10 mouse cellular contexts compared by ENCODE assay signal in genomic region chr5:122514127-122514521, GRCm38 (mm10). TPM values are rescaled to one million over a fixed set of nuclear protein-coding genes. Genes with fewer than 3 reads are reported as not detected.
DNase-seq lines count a peak whose midpoint lies in the region; ATAC-seq and TF ChIP-seq lines count a peak whose summit lies in the region.
"Had no signal": no experiment of that assay in that cellular context is flagged by ENCODE, and none has a peak within 500 bp of the region (broad histone marks: within the 10 kb centered on the region; RNA-seq: fewer than 3 reads in every experiment).

No protein-coding gene starts in this region.

- H3K36me3 ChIP-seq in heart, embryonic 13.5 days: no peaks in the 10 kb centered on the region
- peaks cover 0 to 5% of the 10 kb centered on the region in 2 experiments; a peak in 2 of 4 replicates for H3K36me3 ChIP-seq in MEL (ENCODE audit: control insufficient read depth in 1 of 2, insufficient read depth in 2 of 2, low read length in 2 of 2)
- H3K36me3 ChIP-seq in heart, postnatal 0 days (replicated peaks; ENCODE audit: control insufficient read depth, insufficient read depth, low read length): no peaks in the 10 kb centered on the region
- H3K36me3 ChIP-seq in midbrain, embryonic 11.5 days (ENCODE audit: control insufficient read depth, insufficient read depth, low read length): peaks cover 2% of the 10 kb centered on the region; the same call in 1 of the 2 replicates

- no peak for DNase-seq in heart, postnatal 36 days
- DNase-seq in MEL (ENCODE audit: low read depth, low spot score): peak; percentile 63
- DNase-seq in heart, postnatal 0 days (ENCODE audit: low spot score): no peak
- no peak for DNase-seq in midbrain, embryonic 11.5 days (ENCODE audit: low spot score, missing footprints)
- no peak for DNase-seq in cerebellum, postnatal 25 days
- DNase-seq in ovary, postnatal 14 days (ENCODE audit: low spot score): no peak
- DNase-seq in thymus, adult 18-20 months: no peak
- DNase-seq: adrenal gland, postnatal 14 days; gastrocnemius, postnatal 36 days had no signal

- H3K79me2 ChIP-seq in MEL (ENCODE audit: control insufficient read depth, insufficient read depth, low read length, poor library complexity): no peaks in the 10 kb centered on the region

- TF ChIP-seq RAD21 in MEL (IDR thresholded peaks at IDR 0.05; ENCODE audit: low read depth, low read length): no peak

- H3K9ac ChIP-seq in heart, embryonic 13.5 days: peak overlapping the region; percentile 52; the same call in 1 of the 2 replicates
- peak overlapping the region; percentile 36 for H3K9ac ChIP-seq in MEL (ENCODE audit: control insufficient read depth, low read depth, low read length, poor library complexity, severe bottlenecking)
- H3K9ac ChIP-seq in heart, postnatal 0 days (replicated peaks; ENCODE audit: low read depth, low read length): 0 out of 2 replicates have a peak overlapping the region, but pooled peaks have one; percentile 19
- peak overlapping the region; percentile 33; the same call in 1 of the 2 replicates for H3K9ac ChIP-seq in midbrain, embryonic 11.5 days (ENCODE audit: low read length)

- peaks cover 80% of the 10 kb centered on the region for H3K4me1 ChIP-seq in heart, embryonic 13.5 days
- peaks cover 3 to 12% of the 10 kb centered on the region in 2 experiments; a peak in 3 of 4 replicates for H3K4me1 ChIP-seq in MEL (ENCODE audit: control insufficient read depth in 1 of 2, insufficient read depth in 2 of 2, low read length in 2 of 2)
- peaks cover 66% of the 10 kb centered on the region for H3K4me1 ChIP-seq in heart, postnatal 0 days (ENCODE audit: control insufficient read depth, insufficient read depth)
- peaks cover 12% of the 10 kb centered on the region for H3K4me1 ChIP-seq in midbrain, embryonic 11.5 days (ENCODE audit: control insufficient read depth, insufficient read depth, low read length)

- no peak for ATAC-seq in heart, embryonic 13.5 days (ENCODE audit: extremely low read depth, insufficient number of reproducible peaks, low FRiP score, low TSS enrichment)
- no peak for ATAC-seq in heart, postnatal 0 days (ENCODE audit: insufficient read depth, low read depth)
- no peak for ATAC-seq in midbrain, embryonic 11.5 days (ENCODE audit: low FRiP score)

- intact Hi-C loops in heart, postnatal 36 days (cut with DNase I): no loop called here

- TF ChIP-seq EP300 in MEL (IDR thresholded peaks at IDR 0.05; ENCODE audit: low read depth in 1 of 2, low read length in 2 of 2): 0 out of 4 replicates have a peak, but pooled peaks of 1 of the 2 experiments have one; percentile 4
- no peak for TF ChIP-seq EP300 in heart, postnatal 0 days (IDR thresholded peaks at IDR 0.05; ENCODE audit: low read depth)

- no peaks in the 10 kb centered on the region for H3K27me3 ChIP-seq in heart, embryonic 13.5 days (replicated peaks)
- no peaks in the 10 kb centered on the region for H3K27me3 ChIP-seq in MEL (ENCODE audit: control insufficient read depth in 1 of 2, insufficient read depth in 2 of 2, low read length in 2 of 2)
- H3K27me3 ChIP-seq in heart, postnatal 0 days (ENCODE audit: control insufficient read depth, insufficient read depth, low read length): no peaks in the 10 kb centered on the region
- H3K27me3 ChIP-seq in midbrain, embryonic 11.5 days (ENCODE audit: control insufficient read depth, insufficient read depth, low read length): no peaks in the 10 kb centered on the region

- peak overlapping the region; percentile 42 for H3K4me2 ChIP-seq in heart, embryonic 13.5 days
- peak overlapping the region; percentile 35; the same call in 1 of the 2 replicates for H3K4me2 ChIP-seq in heart, postnatal 0 days (ENCODE audit: low read depth, low read length)
- peak overlapping the region; percentile 23 for H3K4me2 ChIP-seq in midbrain, embryonic 11.5 days

- no peak for TF ChIP-seq POLR2A in MEL (IDR thresholded peaks at IDR 0.05; ENCODE audit: control insufficient read depth in 1 of 2, insufficient read depth in 1 of 2, low read depth in 1 of 2, low read length in 2 of 2, poor library complexity in 1 of 2)

- 0 out of 2 replicates have a peak overlapping the region, but pooled peaks have one; percentile 8 for H3K4me3 ChIP-seq in heart, embryonic 13.5 days
- peak overlapping the region; percentile 47 to 66 for H3K4me3 ChIP-seq in MEL (ENCODE audit: control insufficient read depth in 1 of 2, insufficient read depth in 1 of 2, low read depth in 2 of 2, low read length in 2 of 2)
- H3K4me3 ChIP-seq in heart, postnatal 0 days (ENCODE audit: low read depth, low read length): no peak overlapping the region
- no peak overlapping the region for H3K4me3 ChIP-seq in midbrain, embryonic 11.5 days (ENCODE audit: low read depth, low read length)

- WGBS in heart, embryonic 13.5 days: 40% methylated on average over 8 of the region's 8 CpGs
- whole genome bisulfite sequencing in heart, postnatal 0 days: 39% methylated on average over 8 of the region's 8 CpGs
- WGBS in midbrain, embryonic 11.5 days: 9% methylated on average over 8 of the region's 8 CpGs

- H3K9me3 ChIP-seq in heart, embryonic 13.5 days: no peaks in the 10 kb centered on the region
- no peaks in the 10 kb centered on the region for H3K9me3 ChIP-seq in MEL (replicated peaks; ENCODE audit: insufficient read depth, low read length)
- no peaks in the 10 kb centered on the region for H3K9me3 ChIP-seq in heart, postnatal 0 days (replicated peaks; ENCODE audit: control insufficient read depth, low read length)
- no peaks in the 10 kb centered on the region for H3K9me3 ChIP-seq in midbrain, embryonic 11.5 days (ENCODE audit: control insufficient read depth, low read length)

- no peak for TF ChIP-seq CTCF in MEL (IDR thresholded peaks at IDR 0.05 in 2 of 3, conservative IDR thresholded peaks at IDR 0.05 in 1 of 3; ENCODE audit: control insufficient read depth in 1 of 3, insufficient read depth in 1 of 3, low read depth in 2 of 3, low read length in 3 of 3, poor library complexity in 1 of 3, severe bottlenecking in 1 of 3)
- TF ChIP-seq CTCF in heart, postnatal 0 days (IDR thresholded peaks at IDR 0.05; ENCODE audit: low read depth): no peak

- peak overlapping the region; percentile 48; the same call in 1 of the 2 replicates for H3K27ac ChIP-seq in heart, embryonic 13.5 days (replicated peaks)
- H3K27ac ChIP-seq in MEL (ENCODE audit: control insufficient read depth, low read depth, low read length): no peak overlapping the region
- peak overlapping the region; percentile 56; the same call in 1 of the 2 replicates for H3K27ac ChIP-seq in heart, postnatal 0 days (ENCODE audit: low read depth)
- no peak overlapping the region for H3K27ac ChIP-seq in midbrain, embryonic 11.5 days (ENCODE audit: low read depth, low read length)

TF ChIP-seq in MEL, 35 proteins besides CTCF, POLR2A, EP300 and RAD21:
- no peak for TF ChIP-seq TCF12 (IDR thresholded peaks at IDR 0.05; ENCODE audit: low read depth, low read length)
- TF ChIP-seq HCFC1 (IDR thresholded peaks at IDR 0.05; ENCODE audit: low read depth, low read length): 0 out of 2 replicates have a peak, but pooled peaks have one; percentile 14
- no peak for TF ChIP-seq ZMIZ1 (IDR thresholded peaks at IDR 0.05; ENCODE audit: low read depth, low read length)
- no peak for TF ChIP-seq ZC3H11A (IDR thresholded peaks at IDR 0.05; ENCODE audit: low read depth, low read length)
- TF ChIP-seq BHLHE40 (IDR thresholded peaks at IDR 0.05; ENCODE audit: borderline replicate concordance, low read depth, low read length): 0 out of 2 replicates have a peak, but pooled peaks have one; percentile 9
- TF ChIP-seq POLR2AphosphoS5 (IDR thresholded peaks at IDR 0.05; ENCODE audit: borderline replicate concordance, low read depth, low read length): no peak
- 0 out of 2 replicates have a peak, but pooled peaks have one; percentile 21 for TF ChIP-seq MAZ (IDR thresholded peaks at IDR 0.05; ENCODE audit: low read depth, low read length)
- 0 out of 2 replicates have a peak, but pooled peaks have one; percentile 5 for TF ChIP-seq ETS1 (IDR thresholded peaks at IDR 0.05; ENCODE audit: low read depth, low read length)
- TF ChIP-seq SMC3 (IDR thresholded peaks at IDR 0.05; ENCODE audit: low read depth, low read length): no peak

RNA-seq across cellular contexts. Expression of gene Atp2a2, which starts 12.1 kb away (rescaled TPM):
- polyA plus RNA-seq in heart, embryonic 13.5 days (2015; fragmentation: Nextera tagmentation; extraction: Ambion mirVana): 221 and 227 TPM in 2 replicates
- total RNA-seq in heart, postnatal 36 days (2021): over 10,000 TPM; 11,843 to 11,873 TPM
- 115 and 117 TPM in 2 replicates for total RNA-seq in MEL (2012; rRNA removed)
- 100 to 1,000 TPM; 176 to 199 TPM for polyA plus RNA-seq in MEL (2012; ENCODE audit: insufficient read depth in 1 of 2, insufficient read length in 2 of 2, low read depth in 1 of 2, low replicate concordance in 2 of 2, missing spikeins in 1 of 2)
- 2,277 and 2,295 TPM in 2 replicates for total RNA-seq in heart, postnatal 0 days (2014; rRNA removed; ENCODE audit: low replicate concordance)
- polyA plus RNA-seq in heart, postnatal 0 days (2015; fragmentation: Nextera tagmentation; extraction: Ambion mirVana): 706 and 785 TPM in 2 replicates
- polyA plus RNA-seq in midbrain, embryonic 11.5 days (2014; fragmentation: Nextera tagmentation; extraction: Ambion mirVana): 43.4 and 45.8 TPM in 2 replicates

Comparison
In these comparisons a context has a peak if more than half of its experiments do, and no peak if none do; other contexts are left out.
1. H3K4me3 ChIP-seq: peak in heart, embryonic 13.5 days (single experiment) and MEL (2 of 2); none in heart, postnatal 0 days (single experiment) and midbrain, embryonic 11.5 days (single experiment).
2. H3K27ac ChIP-seq: peak in heart, embryonic 13.5 days (single experiment) and heart, postnatal 0 days (single experiment); none in MEL (single experiment) and midbrain, embryonic 11.5 days (single experiment).
3. Peak in every context shown above with its lines, with median percentiles within 50 percentile points of each other: H3K4me2 ChIP-seq and H3K9ac ChIP-seq.